Mouse (Mus musculus) embryonic fibroblast, embryonic 13.5 days (primary cell): ENCODE measurements around the gene Iah1.

Experiments used
- CTCF ChIP-seq: IDR thresholded peaks from 2 replicates; pipeline ENCODE4 v1.5.1; 2011; ENCODE audit warnings: mild to moderate bottlenecking, control low read depth, low read length, moderate library complexity, borderline replicate concordance; ENCODE audit not compliant: insufficient read depth
- POLR2A ChIP-seq: IDR thresholded peaks from 2 replicates; pipeline ENCODE4 v1.6.1; 2011; ENCODE audit warnings: low read depth, mild to moderate bottlenecking, control low read depth, low read length, moderate library complexity

- TF ChIP-seq POLR2A, result no peak
- no peak for TF ChIP-seq CTCF
These were observed 9.1 kb downstream of the Iah1 start for GRCm38 (mm10) chr12:21325266-21325665.
